Mouse (Mus musculus): ENCODE measurements around the gene Slc35f3.

The Slc35f3 gene

GRCm38 (mm10) chr8:126338864-126339263 is 40.5 kb downstream of the Slc35f3 start:
- DNase-seq (ENCODE audit: low read depth) = no peak

GRCm38 (mm10) chr8:126339357-126339756 is 41.0 kb downstream of the Slc35f3 start:
- no peak for DNase-seq (ENCODE audit: low read depth)

- no peak for DNase-seq (ENCODE audit: low read depth)
Observed at GRCm38 (mm10) chr8:126341200-126341599, 42.8 kb downstream of the Slc35f3 start.

- no peak for DNase-seq (ENCODE audit: low read depth)
Observed at GRCm38 (mm10) chr8:126343427-126343826, 45.1 kb downstream of the Slc35f3 start.

GRCm38 (mm10) chr8:126345100-126345499 is 46.7 kb downstream of the Slc35f3 start:
- no peak for DNase-seq (ENCODE audit: low read depth)

GRCm38 (mm10) chr8:126353259-126353658 is 54.9 kb downstream of the Slc35f3 start:
- DNase-seq (ENCODE audit: low read depth) = no peak

- DNase-seq (ENCODE audit: low read depth) = no peak
Observed at GRCm38 (mm10) chr8:126357946-126358345, 59.6 kb downstream of the Slc35f3 start.

- no peak for DNase-seq (ENCODE audit: low read depth)
Observed at GRCm38 (mm10) chr8:126359296-126359695, 60.9 kb downstream of the Slc35f3 start.

- DNase-seq (ENCODE audit: low read depth) = no peak
Observed at GRCm38 (mm10) chr8:126360106-126360505, 61.7 kb downstream of the Slc35f3 start.

GRCm38 (mm10) chr8:126360701-126361100 is 62.3 kb downstream of the Slc35f3 start:
- DNase-seq (ENCODE audit: low read depth) = no peak

GRCm38 (mm10) chr8:126366251-126366650 is 67.9 kb downstream of the Slc35f3 start:
- no peak for DNase-seq (ENCODE audit: low read depth)

- DNase-seq (ENCODE audit: low read depth) = no peak
Observed at GRCm38 (mm10) chr8:126368349-126369054, 70.1 kb downstream of the Slc35f3 start.

- DNase-seq (ENCODE audit: low read depth) = no peak
Observed at GRCm38 (mm10) chr8:126371871-126372270, 73.5 kb downstream of the Slc35f3 start.

GRCm38 (mm10) chr8:126379580-126379979 is 81.2 kb downstream of the Slc35f3 start:
- DNase-seq (ENCODE audit: low read depth) = no peak

GRCm38 (mm10) chr8:126380141-126380540 is 81.8 kb downstream of the Slc35f3 start:
- DNase-seq (ENCODE audit: low read depth) = no peak

- DNase-seq (ENCODE audit: low read depth) = no peak
Observed at GRCm38 (mm10) chr8:126381299-126381698, 82.9 kb downstream of the Slc35f3 start.

GRCm38 (mm10) chr8:126382216-126382615 is 83.9 kb downstream of the Slc35f3 start:
- DNase-seq (ENCODE audit: low read depth) = no peak

GRCm38 (mm10) chr8:126382749-126383148 is 84.4 kb downstream of the Slc35f3 start:
- peak; percentile 5 for DNase-seq (ENCODE audit: low read depth)

GRCm38 (mm10) chr8:126387566-126387965 is 89.2 kb downstream of the Slc35f3 start:
- DNase-seq (ENCODE audit: low read depth) = peak; percentile 18

GRCm38 (mm10) chr8:126391541-126391940 is 93.2 kb downstream of the Slc35f3 start:
- no peak for DNase-seq (ENCODE audit: low read depth)

- DNase-seq (ENCODE audit: low read depth) = no peak
Observed at GRCm38 (mm10) chr8:126395386-126395785, 97.0 kb downstream of the Slc35f3 start.

- no peak for DNase-seq (ENCODE audit: low read depth)
Observed at GRCm38 (mm10) chr8:126395917-126396316, 97.6 kb downstream of the Slc35f3 start.

- no peak for DNase-seq (ENCODE audit: low read depth)
Observed at GRCm38 (mm10) chr8:126398349-126398748, 100.0 kb downstream of the Slc35f3 start.

- DNase-seq (ENCODE audit: low read depth) = peak; percentile 38
Observed at GRCm38 (mm10) chr8:126404550-126404949, 106.2 kb downstream of the Slc35f3 start.
